Mouse (Mus musculus) hindbrain, embryonic 16.5 days (tissue): ENCODE measurements around the gene Atrnl1. TPM values are rescaled to one million over a fixed set of nuclear protein-coding genes. Genes with fewer than 3 reads are reported as not detected.

ENCODE experiments used
- ATAC-seq: fragments of 200-750 bp; cut with Nextera tagmentation; 2 replicates; pipeline ENCODE4 v1.8.0; 2017; ENCODE audit warnings: moderate TSS enrichment, moderate library complexity
- H3K27ac ChIP-seq: fragments of 300-500 bp; sonication (generic); 2 replicates; pipeline ENCODE4 v1.5.1; 2014; ENCODE audit warnings: low read depth, mild to moderate bottlenecking, control low read depth, low read length, moderate library complexity
- H3K27me3 ChIP-seq: fragments of 300-500 bp; sonication (generic); replicated peaks from 2 replicates; pipeline ENCODE4 v1.6.1; 2014; ENCODE audit warnings: low read length; ENCODE audit not compliant: control insufficient read depth, insufficient read depth
- H3K36me3 ChIP-seq: fragments of 300-500 bp; sonication (generic); 2 replicates; pipeline ENCODE4 v1.6.1; 2014; ENCODE audit warnings: mild to moderate bottlenecking, low read length, moderate library complexity, mixed read lengths; ENCODE audit not compliant: control insufficient read depth, insufficient read depth
- H3K4me1 ChIP-seq: fragments of 300-500 bp; sonication (generic); 2 replicates; pipeline ENCODE4 v1.6.1; 2014; ENCODE audit warnings: low read depth, low read length; ENCODE audit not compliant: control insufficient read depth, insufficient read depth
- H3K4me2 ChIP-seq: fragments of 300-500 bp; sonication (generic); 2 replicates; pipeline ENCODE4 v1.6.1; 2014; ENCODE audit warnings: mild to moderate bottlenecking, low read length, control low read depth, moderate library complexity
- H3K4me3 ChIP-seq: fragments of 300-500 bp; sonication (generic); 2 replicates; pipeline ENCODE4 v1.5.1; 2014; ENCODE audit warnings: mild to moderate bottlenecking, low read length, control low read depth, moderate library complexity
- H3K9ac ChIP-seq: fragments of 300-500 bp; sonication (generic); 2 replicates; pipeline ENCODE4 v1.6.1; 2014; ENCODE audit warnings: low read depth, mild to moderate bottlenecking, control low read depth, low read length, moderate library complexity
- H3K9me3 ChIP-seq: fragments of 300-500 bp; sonication (generic); 2 replicates; pipeline ENCODE4 v1.6.1; 2014; ENCODE audit warnings: mild to moderate bottlenecking, low read length, moderate library complexity; ENCODE audit not compliant: control insufficient read depth
- WGBS: fragments of 180-500 bp; shearing (Covaris S2); extraction: QIAGEN DNeasy Blood & Tissue Kit; methylation state at CpG from one replicate; pipeline ENCODE4 v1.1.7; 2014; 5-methylcytosine and 5-hydroxymethylcytosine counted together
- polyA plus RNA-seq: library from polyadenylated mRNA; unstranded; fragments of >200 nt; fragmentation: Nextera tagmentation; extraction: Ambion mirVana; gene quantifications from 2 replicates; pipeline ENCODE4 v1.2.1, GENCODE M21; 2015

Gene Atrnl1
- polyA plus RNA-seq, 1 experiment from 2014 or later: 5.3 TPM

DNA sequence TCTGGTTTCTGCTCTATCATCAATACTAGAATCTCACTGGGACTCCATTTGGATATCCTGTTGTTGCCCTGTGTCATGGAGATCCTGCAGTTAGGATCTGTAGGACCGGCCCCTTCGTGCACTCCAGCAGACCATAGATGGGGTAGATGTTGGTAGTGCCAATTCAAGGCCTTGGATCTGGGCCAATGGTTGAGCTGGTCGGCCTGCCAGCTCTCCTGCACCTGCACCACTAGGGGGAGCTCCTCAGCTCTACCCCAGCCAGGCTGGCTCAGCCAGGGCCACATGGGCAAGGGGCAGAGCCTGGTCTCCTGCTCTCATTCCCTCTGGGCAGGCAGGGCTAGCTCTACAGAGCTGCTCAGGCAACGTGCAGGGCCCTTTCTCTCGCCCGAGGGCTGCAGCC lies 114.1 kb downstream of the Atrnl1 start:
- WGBS: 83% methylated on average over 6 of the region's 6 CpGs
- no peak overlapping the region for H3K27ac ChIP-seq
- no peaks in the 10 kb centered on the region for H3K4me1 ChIP-seq
- no peaks in the 10 kb centered on the region for H3K9me3 ChIP-seq
- no peak overlapping the region for H3K9ac ChIP-seq
- H3K27me3 ChIP-seq: no peaks in the 10 kb centered on the region
- H3K4me3 ChIP-seq: no peak overlapping the region
- H3K36me3 ChIP-seq: no peaks in the 10 kb centered on the region
- H3K4me2 ChIP-seq: no peak overlapping the region
- ATAC-seq: no peak

DNA sequence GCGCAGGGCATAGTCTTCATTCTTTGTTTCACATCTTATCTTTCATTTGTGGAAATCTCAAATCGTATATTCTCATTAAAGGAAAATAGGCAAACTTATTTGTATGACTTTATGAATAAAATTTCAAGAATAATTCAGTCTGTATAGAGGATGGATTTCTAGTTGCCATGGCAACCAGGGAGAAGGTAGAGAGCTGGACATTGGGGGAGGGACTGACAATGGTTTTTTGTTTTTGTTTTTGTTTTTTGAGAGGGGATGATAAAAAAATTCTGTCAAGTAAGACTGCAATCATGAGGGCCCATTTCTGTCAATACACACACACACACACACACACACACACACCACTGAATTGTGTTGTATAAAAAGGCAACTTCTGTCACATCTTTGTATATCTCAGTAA lies 114.5 kb downstream of the Atrnl1 start:
- Histone ChIP-seq H3K27me3 (no peaks in the 10 kb centered on the region), H3K4me2 (no peak overlapping the region), H3K9ac (no peak overlapping the region), H3K9me3 (no peaks in the 10 kb centered on the region), H3K27ac (no peak overlapping the region), H3K4me3 (no peak overlapping the region), H3K36me3 (no peaks in the 10 kb centered on the region), H3K4me1 (no peaks in the 10 kb centered on the region)
- WGBS: 89% methylated on average over 2 of the region's 2 CpGs
- no peak for ATAC-seq

DNA sequence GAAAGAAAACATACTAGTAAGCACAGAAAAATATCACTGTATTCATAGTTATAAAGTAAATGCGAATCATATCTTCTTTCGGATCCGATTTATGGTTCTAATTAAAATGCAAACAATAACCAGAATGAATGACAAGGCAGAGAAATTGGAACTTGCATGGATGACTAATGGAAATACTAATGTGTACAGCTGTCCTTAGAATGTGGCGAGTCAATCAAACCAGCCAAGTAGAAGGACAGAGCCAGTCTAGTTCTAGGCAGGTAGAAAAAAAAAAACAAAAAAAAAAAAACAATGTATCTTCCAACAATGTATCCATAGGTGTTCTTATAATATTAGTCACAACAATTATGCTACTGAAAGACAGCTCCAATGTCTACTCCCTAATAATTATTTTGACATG lies 116.2 kb downstream of the Atrnl1 start:
- WGBS: 88% methylated on average over 4 of the region's 4 CpGs
- H3K4me2 ChIP-seq: no peak overlapping the region

DNA sequence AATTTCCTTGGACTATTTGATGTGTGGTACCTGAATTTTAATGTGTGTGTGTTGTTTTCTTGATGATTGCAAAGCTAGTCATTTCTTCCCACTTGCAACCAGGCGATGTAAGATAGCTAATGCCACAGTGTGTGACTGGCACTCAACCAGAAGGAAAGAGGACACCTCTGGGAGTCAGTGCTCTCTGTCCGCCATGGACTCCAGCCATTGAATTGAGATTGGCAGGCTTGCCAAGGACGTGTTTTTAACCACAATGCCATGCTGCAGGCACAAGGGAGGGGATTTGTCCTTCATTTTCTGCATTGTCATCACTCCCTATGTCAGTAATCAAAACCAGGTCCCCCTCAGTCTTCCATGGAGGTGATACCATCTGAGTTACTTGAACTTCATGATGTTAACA lies 126.6 kb downstream of the Atrnl1 start:
- H3K9ac ChIP-seq: no peak overlapping the region
- H3K36me3 ChIP-seq: peaks cover 5% of the 10 kb centered on the region; the same call in 1 of the 2 replicates
- no peak overlapping the region for H3K4me3 ChIP-seq
- no peaks in the 10 kb centered on the region for H3K9me3 ChIP-seq
- H3K4me2 ChIP-seq: no peak overlapping the region
- WGBS: 71% methylated on average over 3 of the region's 3 CpGs
- H3K4me1 ChIP-seq: no peaks in the 10 kb centered on the region
- H3K27me3 ChIP-seq: no peaks in the 10 kb centered on the region
- no peak overlapping the region for H3K27ac ChIP-seq
- ATAC-seq: no peak

More for the DNA sequence above, 116.2 kb downstream of the Atrnl1 start:
- no peak for ATAC-seq
- H3K27me3 ChIP-seq: no peaks in the 10 kb centered on the region
- H3K9me3 ChIP-seq: no peaks in the 10 kb centered on the region
- no peak overlapping the region for H3K27ac ChIP-seq
- no peak overlapping the region for H3K9ac ChIP-seq
- no peaks in the 10 kb centered on the region for H3K4me1 ChIP-seq
- H3K4me3 ChIP-seq: no peak overlapping the region
- no peaks in the 10 kb centered on the region for H3K36me3 ChIP-seq

DNA sequence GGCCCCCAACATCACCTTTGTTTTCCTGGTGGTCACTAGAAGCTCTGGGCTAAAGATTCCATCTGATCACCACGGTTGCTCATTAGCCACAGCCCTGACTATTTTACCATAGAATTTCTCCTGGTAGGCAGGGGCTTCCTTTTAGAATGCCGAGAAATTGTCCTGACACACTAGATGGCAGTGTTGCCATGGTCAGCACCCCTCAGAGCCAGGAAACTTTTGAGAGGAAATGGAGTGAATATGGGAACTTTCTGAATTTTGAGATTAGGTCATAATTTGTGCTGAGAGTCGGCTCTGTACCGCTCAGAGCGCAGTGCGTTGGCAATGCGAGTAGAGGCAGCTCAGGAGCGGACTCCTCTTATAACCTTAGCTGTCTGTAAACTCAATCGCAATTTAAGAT lies 134.7 kb downstream of the Atrnl1 start:
- Histone ChIP-seq H3K4me2 (no peak overlapping the region), H3K4me3 (no peak overlapping the region), H3K27ac (no peak overlapping the region), H3K9ac (no peak overlapping the region), H3K36me3 (no peaks in the 10 kb centered on the region; the same call in 1 of the 2 replicates), H3K27me3 (no peaks in the 10 kb centered on the region), H3K4me1 (no peaks in the 10 kb centered on the region), H3K9me3 (peaks cover 2% of the 10 kb centered on the region; the same call in 1 of the 2 replicates)
- WGBS: 57% methylated on average over 9 of the region's 9 CpGs
- no peak for ATAC-seq

DNA sequence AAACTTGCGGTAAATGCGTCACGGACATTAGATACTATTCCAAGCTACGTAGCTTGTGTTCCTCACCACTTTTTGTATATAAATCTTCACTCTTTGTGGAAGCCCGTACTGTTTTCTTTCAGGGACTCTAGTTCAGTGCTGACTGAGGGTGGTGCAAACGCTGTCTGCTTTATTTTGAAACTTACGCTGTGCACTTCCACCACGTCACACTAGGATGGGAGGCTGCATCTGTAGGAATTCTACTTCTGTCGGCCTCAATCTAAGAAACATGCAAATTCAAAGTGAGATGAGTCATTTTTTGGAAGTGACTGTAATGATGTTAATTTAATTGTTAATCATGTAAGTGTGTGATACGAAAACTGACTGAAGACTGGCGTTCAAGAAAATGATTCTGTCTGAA lies 135.7 kb downstream of the Atrnl1 start:
- H3K4me1 ChIP-seq: no peaks in the 10 kb centered on the region
- H3K4me3 ChIP-seq: no peak overlapping the region
- 83% methylated on average over 11 of the region's 11 CpGs for WGBS
- peaks cover 2% of the 10 kb centered on the region; the same call in 1 of the 2 replicates for H3K9me3 ChIP-seq
- no peak overlapping the region for H3K4me2 ChIP-seq
- H3K27ac ChIP-seq: no peak overlapping the region
- H3K27me3 ChIP-seq: no peaks in the 10 kb centered on the region
- no peak for ATAC-seq
- no peaks in the 10 kb centered on the region; the same call in 1 of the 2 replicates for H3K36me3 ChIP-seq
- H3K9ac ChIP-seq: no peak overlapping the region

DNA sequence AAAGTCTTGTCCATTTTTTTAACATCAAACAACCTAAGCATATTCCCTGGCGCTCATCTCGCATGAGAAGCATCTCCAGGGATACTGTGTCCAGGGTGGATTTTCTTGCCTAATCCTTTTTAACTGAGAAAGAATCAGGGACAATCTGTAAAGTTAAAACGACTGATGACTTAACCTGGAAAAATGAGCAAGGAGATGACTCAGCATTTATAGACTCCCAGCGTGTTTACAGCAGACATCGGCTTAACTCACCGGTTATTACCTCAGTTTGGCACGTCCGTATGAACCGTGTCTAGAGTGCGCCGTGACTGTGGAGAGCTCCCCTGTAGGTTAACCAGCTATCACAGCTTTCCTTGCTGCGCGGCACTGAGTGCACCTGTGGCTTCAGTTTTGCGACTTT lies 141.4 kb downstream of the Atrnl1 start:
- 90% methylated on average over 14 of the region's 14 CpGs for WGBS
- no peak for ATAC-seq

DNA sequence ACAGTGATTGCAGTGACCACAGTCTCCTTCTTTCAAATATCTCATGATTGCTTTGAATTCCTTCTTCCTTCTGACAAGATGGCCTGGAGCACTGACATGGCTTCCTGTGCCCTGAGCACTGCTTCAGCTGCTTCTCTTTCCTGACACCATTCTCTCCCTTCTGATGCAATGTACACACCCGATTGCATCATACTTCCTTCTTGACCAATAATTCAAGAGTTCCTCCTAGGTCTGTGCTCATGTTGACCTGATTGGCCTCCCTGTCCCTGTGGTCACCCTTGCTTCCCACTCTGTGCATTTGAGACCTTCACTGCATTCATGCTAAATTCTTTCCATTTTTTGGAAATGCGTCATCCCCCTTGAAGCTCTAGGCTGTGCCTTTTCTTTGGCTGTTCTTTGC lies 151.7 kb downstream of the Atrnl1 start:
- WGBS: 87% methylated on average over 2 of the region's 2 CpGs
- H3K27ac ChIP-seq: no peak overlapping the region
- H3K4me1 ChIP-seq: no peaks in the 10 kb centered on the region
- H3K4me2 ChIP-seq: no peak overlapping the region
- H3K9me3 ChIP-seq: no peaks in the 10 kb centered on the region
- no peaks in the 10 kb centered on the region for H3K27me3 ChIP-seq
- no peaks in the 10 kb centered on the region for H3K36me3 ChIP-seq
- no peak for ATAC-seq
- no peak overlapping the region for H3K9ac ChIP-seq
- H3K4me3 ChIP-seq: no peak overlapping the region

More for the DNA sequence above, 141.4 kb downstream of the Atrnl1 start:
- H3K4me3 ChIP-seq: no peak overlapping the region
- H3K9me3 ChIP-seq: peaks cover 2% of the 10 kb centered on the region; the same call in 1 of the 2 replicates
- no peaks in the 10 kb centered on the region for H3K27me3 ChIP-seq
- H3K4me2 ChIP-seq: no peak overlapping the region
- 0 out of 2 replicates have a peak, but pooled peaks cover 3% of the 10 kb centered on the region for H3K36me3 ChIP-seq
- H3K27ac ChIP-seq: no peak overlapping the region
- H3K9ac ChIP-seq: no peak overlapping the region
- H3K4me1 ChIP-seq: no peaks in the 10 kb centered on the region

DNA sequence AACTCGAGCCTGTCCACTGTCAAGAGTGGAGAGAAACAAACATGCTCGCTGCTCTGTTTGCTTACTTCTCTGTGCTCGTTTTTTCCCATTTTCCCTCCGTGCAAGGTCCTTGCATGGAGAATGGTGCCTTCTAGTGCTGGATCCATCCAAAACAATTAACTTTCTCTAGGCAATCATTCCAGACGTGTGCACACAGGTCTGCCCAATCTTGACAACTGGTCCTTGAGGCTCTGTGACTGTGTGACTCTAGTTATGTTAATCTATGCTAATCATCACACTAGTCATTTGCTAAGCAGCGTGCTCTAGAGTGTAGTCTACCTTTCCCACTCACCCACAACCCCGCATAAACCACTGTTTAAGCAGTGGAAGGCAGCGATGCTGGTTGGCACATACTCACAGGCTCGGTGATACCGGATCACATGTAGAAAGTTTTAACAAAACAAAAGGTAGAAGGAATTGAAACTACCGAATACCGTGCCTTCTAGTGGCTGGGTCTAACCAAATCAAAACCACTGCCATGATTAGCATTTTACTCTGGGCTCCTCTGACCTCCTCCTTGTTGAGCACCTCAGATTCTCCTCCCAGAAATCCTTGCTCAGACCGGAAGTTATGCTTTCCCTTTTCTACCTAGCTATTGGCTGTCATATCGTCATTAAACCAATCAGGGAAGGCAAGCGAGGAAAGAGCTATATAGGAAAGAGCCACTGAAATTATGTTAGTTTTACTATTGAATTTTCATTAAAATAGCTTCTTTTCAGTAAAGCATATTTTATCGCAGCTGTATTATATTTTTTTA lies 153.9 kb downstream of the Atrnl1 start:
- no peaks in the 10 kb centered on the region for H3K9me3 ChIP-seq
- H3K4me1 ChIP-seq: no peaks in the 10 kb centered on the region
- H3K4me3 ChIP-seq: no peak overlapping the region
- no peak overlapping the region for H3K27ac ChIP-seq
- no peaks in the 10 kb centered on the region for H3K36me3 ChIP-seq
- H3K4me2 ChIP-seq: no peak overlapping the region
- no peak for ATAC-seq
- WGBS: 85% methylated on average over 16 of the region's 16 CpGs
- H3K27me3 ChIP-seq: no peaks in the 10 kb centered on the region
- no peak overlapping the region for H3K9ac ChIP-seq
